ENCODE assay signal across 10 mouse cellular contexts in the genomic region with DNA sequence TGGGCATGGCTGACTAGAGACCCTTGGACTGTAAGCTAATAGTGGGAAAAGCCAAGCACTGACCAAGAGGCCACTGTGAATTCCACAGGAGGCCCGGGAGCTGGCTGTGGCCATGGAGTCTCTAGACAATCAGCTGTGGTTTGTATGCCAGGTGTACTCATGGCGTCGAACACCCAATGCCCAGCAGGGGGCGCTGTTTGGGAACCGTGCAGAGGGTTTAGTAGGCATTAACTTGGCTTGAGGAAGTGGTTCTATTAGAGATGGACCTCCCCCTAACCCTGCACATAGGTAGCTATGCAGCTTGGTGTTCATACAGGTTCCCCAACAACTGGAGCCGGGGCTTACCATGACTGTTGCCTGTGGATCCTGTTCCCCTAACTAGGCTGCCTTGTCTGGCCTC. TPM values are rescaled to one million over a fixed set of nuclear protein-coding genes. Genes with fewer than 3 reads are reported as not detected.
A peak's percentile ranks its signal among the peaks of the same experiment; 100 is the strongest.
DNase-seq lines count a peak whose midpoint lies in the region; ATAC-seq and TF ChIP-seq lines count a peak whose summit lies in the region.
"Had no signal": no experiment of that assay in that cellular context is flagged by ENCODE, and none has a peak within 500 bp of the region (broad histone marks: within the 10 kb centered on the region; RNA-seq: fewer than 3 reads in every experiment).

No protein-coding gene starts in this region.

- H3K9ac ChIP-seq in intestine, postnatal 0 days (ENCODE audit: low read depth, low read length) = no peak overlapping the region
- no peak overlapping the region for H3K9ac ChIP-seq in intestine, embryonic 16.5 days (ENCODE audit: low read depth, low read length)
- H3K9ac ChIP-seq: embryonic facial prominence, embryonic 12.5 days; lung, embryonic 15.5 days had no signal

- H3K4me3 ChIP-seq in intestine, postnatal 0 days (ENCODE audit: low read depth, low read length) = no peak overlapping the region
- no peak overlapping the region for H3K4me3 ChIP-seq in intestine, embryonic 16.5 days (ENCODE audit: low read length)
- H3K4me3 ChIP-seq: embryonic facial prominence, embryonic 12.5 days; lung, embryonic 15.5 days had no signal

- ATAC-seq in intestine, postnatal 0 days = no peak
- no peak for ATAC-seq in intestine, embryonic 16.5 days
- ATAC-seq in hematopoietic stem cell, adult 5-6 weeks (replicated peaks in 1 of 2; ENCODE audit: insufficient read depth in 1 of 2, low FRiP score in 2 of 2, low TSS enrichment in 1 of 2, low read depth in 1 of 2, poor library complexity in 2 of 2, severe bottlenecking in 2 of 2) = peak; percentile 59 to 74; a peak in 3 of 4 replicates

- no peak overlapping the region for H3K27ac ChIP-seq in intestine, postnatal 0 days (ENCODE audit: low read depth, low read length)
- no peak overlapping the region for H3K27ac ChIP-seq in intestine, embryonic 16.5 days (ENCODE audit: low read length)
- H3K27ac ChIP-seq: embryonic facial prominence, embryonic 12.5 days; lung, embryonic 15.5 days had no signal

- TF ChIP-seq CTCF in intestine, postnatal 0 days (IDR thresholded peaks at IDR 0.05; ENCODE audit: low read depth) = peak; percentile 68

- H3K4me1 ChIP-seq in intestine, postnatal 0 days (replicated peaks; ENCODE audit: control insufficient read depth, insufficient read depth, low read length) = no peaks in the 10 kb centered on the region; the same call in 1 of the 2 replicates
- H3K4me1 ChIP-seq in intestine, embryonic 16.5 days (ENCODE audit: control insufficient read depth, insufficient read depth, low read length) = no peaks in the 10 kb centered on the region
- H3K4me1 ChIP-seq: embryonic facial prominence, embryonic 12.5 days; lung, embryonic 15.5 days had no signal

- 55% methylated on average over 6 of the region's 6 CpGs for WGBS in intestine, postnatal 0 days
- WGBS in intestine, embryonic 16.5 days = 49% methylated on average over 6 of the region's 6 CpGs

- H3K4me2 ChIP-seq in intestine, postnatal 0 days (replicated peaks; ENCODE audit: low read depth) = no peak overlapping the region
- H3K4me2 ChIP-seq in intestine, embryonic 16.5 days (ENCODE audit: low read depth, low read length) = no peak overlapping the region
- H3K4me2 ChIP-seq: embryonic facial prominence, embryonic 12.5 days; lung, embryonic 15.5 days had no signal

- DNase-seq in T-cell, adult 2 months (ENCODE audit: low spot score) = peak; percentile 52
- DNase-seq in natural killer cell, adult 2 months (ENCODE audit: low spot score in 2 of 2) = peak; percentile 64 to 82
- DNase-seq in right cerebral cortex, postnatal 14 days = no peak
- no peak for DNase-seq in right cerebral cortex, postnatal 4 days
- no peak for DNase-seq in urinary bladder, adult 2 months (ENCODE audit: low spot score)

- no peaks in the 10 kb centered on the region for H3K9me3 ChIP-seq in intestine, postnatal 0 days (ENCODE audit: control insufficient read depth)
- H3K9me3 ChIP-seq in intestine, embryonic 16.5 days (ENCODE audit: control insufficient read depth, low read length) = no peaks in the 10 kb centered on the region
- H3K9me3 ChIP-seq: embryonic facial prominence, embryonic 12.5 days; lung, embryonic 15.5 days had no signal

- no peaks in the 10 kb centered on the region for H3K36me3 ChIP-seq in intestine, postnatal 0 days (ENCODE audit: control insufficient read depth, insufficient read depth)
- no peaks in the 10 kb centered on the region for H3K36me3 ChIP-seq in intestine, embryonic 16.5 days (ENCODE audit: control insufficient read depth, insufficient read depth, low read length)
- H3K36me3 ChIP-seq: embryonic facial prominence, embryonic 12.5 days; lung, embryonic 15.5 days had no signal

- no peaks in the 10 kb centered on the region for H3K27me3 ChIP-seq in intestine, postnatal 0 days (replicated peaks; ENCODE audit: control insufficient read depth, insufficient read depth, low read length)
- no peaks in the 10 kb centered on the region for H3K27me3 ChIP-seq in intestine, embryonic 16.5 days (replicated peaks; ENCODE audit: control insufficient read depth, insufficient read depth, low read length)
- H3K27me3 ChIP-seq: embryonic facial prominence, embryonic 12.5 days; lung, embryonic 15.5 days had no signal

RNA-seq across cellular contexts. Expression of a gene that starts 17.7 kb away (rescaled TPM):
- 12.5 and 12.6 TPM in 2 replicates for polyA plus RNA-seq in intestine, postnatal 0 days (2015; fragmentation: Nextera tagmentation; extraction: Ambion mirVana)
- 10.9 and 11.7 TPM in 2 replicates for polyA plus RNA-seq in intestine, embryonic 16.5 days (2015; fragmentation: Nextera tagmentation; extraction: Ambion mirVana)
- 31.8 and 42.8 TPM in 2 replicates for total RNA-seq in hematopoietic stem cell, adult 5-6 weeks (2017)
- polyA plus RNA-seq in urinary bladder, adult 2 months (2012; rRNA removed) = 0.46 and 0.55 TPM in 2 replicates
- polyA plus RNA-seq: embryonic facial prominence, embryonic 12.5 days had no signal

RNA-seq across cellular contexts. Expression of a gene that starts 18.2 kb away (rescaled TPM):
- 4.1 and 4.8 TPM in 2 replicates for polyA plus RNA-seq in intestine, postnatal 0 days (2015; fragmentation: Nextera tagmentation; extraction: Ambion mirVana)
- 1.5 and 3.4 TPM in 2 replicates for polyA plus RNA-seq in intestine, embryonic 16.5 days (2015; fragmentation: Nextera tagmentation; extraction: Ambion mirVana)
- total RNA-seq in hematopoietic stem cell, adult 5-6 weeks (2017) = not detected in 2 replicates
- polyA plus RNA-seq in urinary bladder, adult 2 months (2012; rRNA removed) = 29.5 and 47.2 TPM in 2 replicates

RNA-seq across cellular contexts. Expression of a gene that starts 42.4 kb away (rescaled TPM):
- 27.8 and 28.2 TPM in 2 replicates for polyA plus RNA-seq in intestine, postnatal 0 days (2015; fragmentation: Nextera tagmentation; extraction: Ambion mirVana)
- polyA plus RNA-seq in intestine, embryonic 16.5 days (2015; fragmentation: Nextera tagmentation; extraction: Ambion mirVana) = 4.4 and 5.8 TPM in 2 replicates
- total RNA-seq in hematopoietic stem cell, adult 5-6 weeks (2017) = 5.8 TPM in 1 of 2 replicates, not detected in the other
- polyA plus RNA-seq in urinary bladder, adult 2 months (2012; rRNA removed) = 9.8 and 16.2 TPM in 2 replicates
- polyA plus RNA-seq: embryonic facial prominence, embryonic 12.5 days had no signal

RNA-seq across cellular contexts. Expression of a gene that starts 50.1 kb away (rescaled TPM):
- polyA plus RNA-seq in intestine, postnatal 0 days (2015; fragmentation: Nextera tagmentation; extraction: Ambion mirVana) = 0.21 and 0.47 TPM in 2 replicates
- 0.78 TPM in 2 replicates for polyA plus RNA-seq in intestine, embryonic 16.5 days (2015; fragmentation: Nextera tagmentation; extraction: Ambion mirVana)
- total RNA-seq in hematopoietic stem cell, adult 5-6 weeks (2017) = not detected in 2 replicates
- not detected in 2 replicates for polyA plus RNA-seq in urinary bladder, adult 2 months (2012; rRNA removed)
- polyA plus RNA-seq: lung, embryonic 15.5 days had no signal

RNA-seq across cellular contexts. Expression of a gene that starts 54.7 kb away (rescaled TPM):
- 2.7 and 2.9 TPM in 2 replicates for polyA plus RNA-seq in intestine, postnatal 0 days (2015; fragmentation: Nextera tagmentation; extraction: Ambion mirVana)
- 0.89 and 1.6 TPM in 2 replicates for polyA plus RNA-seq in intestine, embryonic 16.5 days (2015; fragmentation: Nextera tagmentation; extraction: Ambion mirVana)
- 0.25 and 2.8 TPM in 2 replicates for total RNA-seq in hematopoietic stem cell, adult 5-6 weeks (2017)
- polyA plus RNA-seq in urinary bladder, adult 2 months (2012; rRNA removed) = 17.9 and 21.2 TPM in 2 replicates

Comparison
In these comparisons a context has a peak if more than half of its experiments do, and no peak if none do; other contexts are left out.
1. ATAC-seq: peak in hematopoietic stem cell, adult 5-6 weeks (2 of 2); none in intestine, postnatal 0 days (single experiment) and intestine, embryonic 16.5 days (single experiment).
2. DNase-seq: peak in T-cell, adult 2 months (single experiment) and natural killer cell, adult 2 months (2 of 2); none in right cerebral cortex, postnatal 14 days (single experiment), right cerebral cortex, postnatal 4 days (single experiment) and urinary bladder, adult 2 months (single experiment).